Mouse (Mus musculus) liver, postnatal 0 days (tissue): ENCODE measurements around the gene Mfsd1.

Experiments
- CTCF ChIP-seq: sonication (generic); IDR thresholded peaks from 2 replicates; pipeline ENCODE4 v1.5.1; 2016; ENCODE audit warnings: antibody characterized with exemption, low read depth
- EP300 ChIP-seq: IDR thresholded peaks from 2 replicates; pipeline ENCODE4 v1.6.1; 2016; ENCODE audit warnings: antibody characterized with exemption, low read depth, mild to moderate bottlenecking

- TF ChIP-seq CTCF (no peak), EP300 (no peak)
These were observed 6.3 kb upstream of the Mfsd1 start for GRCm38 (mm10) chr3:67576248-67576647.
